Mouse (Mus musculus) myocyte (in vitro differentiated cells): Measurements from ENCODE around the gene Fcnb.

Source experiments
- MYOD1 ChIP-seq, 3 experiments: IDR thresholded peaks; one replicate each; pipeline ENCODE4 v1.6.1; 2011; ENCODE audit warnings: control low read depth in 2 of 3, low read depth in 2 of 3, mild to moderate bottlenecking in 2 of 3, moderate library complexity in 1 of 3; ENCODE audit not compliant: insufficient read length in 2 of 3, control insufficient read depth in 1 of 3
- MYOG ChIP-seq, 3 experiments: IDR thresholded peaks; one replicate each; pipeline ENCODE4 v1.6.1; 2011; ENCODE audit warnings: control low read depth in 2 of 3, low read depth in 2 of 3, mild to moderate bottlenecking in 2 of 3; ENCODE audit not compliant: insufficient read length in 2 of 3, control insufficient read depth in 1 of 3, insufficient read depth in 1 of 3
- POLR2A ChIP-seq: IDR thresholded peaks from one replicate; pipeline ENCODE4 v1.6.1; 2011; ENCODE audit warnings: low read depth, mild to moderate bottlenecking, control low read depth, moderate library complexity; ENCODE audit not compliant: insufficient read length
- POLR2AphosphoS2 ChIP-seq: IDR thresholded peaks from one replicate; pipeline ENCODE4 v1.6.1; 2011; ENCODE audit warnings: low read depth, control low read depth; ENCODE audit not compliant: insufficient read length
- USF1 ChIP-seq: IDR thresholded peaks from one replicate; pipeline ENCODE4 v1.6.1; 2011; ENCODE audit warnings: low read depth, mild to moderate bottlenecking, control low read depth, moderate library complexity

- no peak for TF ChIP-seq POLR2A
- TF ChIP-seq POLR2AphosphoS2: no peak
- TF ChIP-seq USF1: no peak
- TF ChIP-seq MYOG (IDR thresholded peaks at IDR 0.05; ENCODE audit: control insufficient read depth in 1 of 3, insufficient read depth in 1 of 3, insufficient read length in 2 of 3, low read depth in 2 of 3): no peak
- TF ChIP-seq MYOD1 (IDR thresholded peaks at IDR 0.05; ENCODE audit: control insufficient read depth in 1 of 3, insufficient read length in 2 of 3, low read depth in 2 of 3): peak in 2 of 3 experiments; percentile 48 to 87
Measured at GRCm38 (mm10) chr2:28047092-28047491, 37.6 kb downstream of the Fcnb start.
